Mouse (Mus musculus) stomach, postnatal 0 days (tissue): ENCODE results near the gene Daw1.

Experiments
- CTCF ChIP-seq: IDR thresholded peaks from 2 replicates; pipeline ENCODE4 v1.5.1; 2016; ENCODE audit warnings: antibody characterized with exemption, low read depth, mild to moderate bottlenecking, moderate library complexity
- EP300 ChIP-seq: optimal IDR thresholded peaks from 2 replicates; pipeline ENCODE3; 2016; ENCODE audit warnings: antibody characterized with exemption

DNA sequence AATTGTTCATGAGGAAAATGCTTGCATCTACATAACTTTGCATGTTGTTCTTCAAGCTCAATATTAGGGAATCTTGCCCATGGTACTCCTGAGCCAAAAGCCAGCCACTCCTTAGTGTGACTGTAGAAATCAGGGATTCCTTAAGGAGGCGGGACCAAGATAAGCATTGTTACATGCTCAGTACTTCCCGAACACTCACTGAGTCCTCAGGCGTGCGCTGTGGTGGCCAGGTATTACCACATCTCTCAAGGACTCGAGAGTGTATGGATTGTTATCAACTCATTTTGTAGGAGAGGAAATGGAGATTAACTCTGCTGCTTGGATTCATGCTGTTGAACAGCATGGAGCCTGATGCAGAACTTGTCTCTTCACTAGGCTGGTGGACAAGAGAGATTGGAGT is 17.5 kb upstream of the Daw1 start:
- no peak for TF ChIP-seq CTCF
- no peak for TF ChIP-seq EP300
